Mouse (Mus musculus) neural tube, embryonic 11.5 days (tissue): ENCODE results near the gene Olfr48. TPM values are rescaled to one million over a fixed set of nuclear protein-coding genes. Genes with fewer than 3 reads are reported as not detected.

Source experiments
- ATAC-seq: fragments of 200-750 bp; cut with Nextera tagmentation; 2 replicates; pipeline ENCODE4 v1.8.0; 2017; ENCODE audit warnings: moderate number of reproducible peaks, mild to moderate bottlenecking, moderate TSS enrichment, moderate library complexity; ENCODE audit not compliant: insufficient read depth, low FRiP score, low TSS enrichment
- DNase-seq: peaks from one replicate; pipeline ENCODE4 v3.0.0-alpha.2; 2015; ENCODE audit warnings: low spot score
- H3K27ac ChIP-seq: fragments of 300-500 bp; sonication (generic); 2 replicates; pipeline ENCODE4 v1.5.1; 2014; ENCODE audit warnings: low read depth, mild to moderate bottlenecking, low read length
- H3K27me3 ChIP-seq: fragments of 300-500 bp; sonication (generic); 2 replicates; pipeline ENCODE4 v1.6.1; 2014; ENCODE audit warnings: mild to moderate bottlenecking, low read length, mixed read lengths; ENCODE audit not compliant: control insufficient read depth, insufficient read depth
- H3K36me3 ChIP-seq: fragments of 300-500 bp; sonication (generic); 2 replicates; pipeline ENCODE4 v1.6.1; 2014; ENCODE audit warnings: mild to moderate bottlenecking, low read length, moderate library complexity, mixed read lengths; ENCODE audit not compliant: control insufficient read depth, insufficient read depth
- H3K4me1 ChIP-seq: fragments of 300-500 bp; sonication (generic); 2 replicates; pipeline ENCODE4 v1.6.1; 2014; ENCODE audit warnings: low read length, mixed read lengths; ENCODE audit not compliant: control insufficient read depth, insufficient read depth
- H3K4me2 ChIP-seq: fragments of 300-500 bp; sonication (generic); 2 replicates; pipeline ENCODE4 v1.6.1; 2014; ENCODE audit warnings: low read depth, mild to moderate bottlenecking, moderate library complexity
- H3K4me3 ChIP-seq: fragments of 300-500 bp; sonication (generic); 2 replicates; pipeline ENCODE4 v1.5.1; 2014; ENCODE audit warnings: low read depth, low read length
- H3K9ac ChIP-seq: fragments of 300-500 bp; sonication (generic); 2 replicates; pipeline ENCODE4 v1.6.1; 2014; ENCODE audit warnings: mild to moderate bottlenecking, low read length
- H3K9me3 ChIP-seq: fragments of 300-500 bp; sonication (generic); 2 replicates; pipeline ENCODE4 v1.6.1; 2016; ENCODE audit warnings: low read length; ENCODE audit not compliant: control insufficient read depth
- WGBS: fragments of 180-500 bp; shearing (Covaris S2); extraction: QIAGEN DNeasy Blood & Tissue Kit; methylation state at CpG from one replicate; pipeline ENCODE4 v1.1.7; 2014; 5-methylcytosine and 5-hydroxymethylcytosine counted together
- polyA plus RNA-seq: library from polyadenylated mRNA; unstranded; fragments of >200 nt; fragmentation: Nextera tagmentation; extraction: Ambion mirVana; gene quantifications from 2 replicates; pipeline ENCODE4 v1.2.1, GENCODE M21; 2014

Gene Olfr48
- polyA plus RNA-seq = not detected in 2 replicates

- Histone ChIP-seq H3K36me3 (no peaks in the 10 kb centered on the region), H3K9ac (no peak within 1 kb of the TSS), H3K9me3 (no peaks in the 10 kb centered on the region), H3K27me3 (no peaks in the 10 kb centered on the region), H3K4me3 (no peak within 1 kb of the TSS), H3K4me1 (no peaks in the 10 kb centered on the region), H3K27ac (no peak within 1 kb of the TSS), H3K4me2 (no peak within 1 kb of the TSS)
- WGBS = 86% methylated on average over 5 of the region's 5 CpGs
- ATAC-seq (no peak), DNase-seq (no peak)
These were observed at the start of gene Olfr48 for GRCm38 (mm10) chr2:89848105-89848504. TSS of gene Olfr48 (minus strand) at chr2:89848205.

GRCm38 (mm10) chr2:89878137-89878536 lies 30.1 kb upstream of the Olfr48 start, which contains the start of gene Olfr1257:
TSS of gene Olfr1257 (plus strand) at chr2:89878437.
- Histone ChIP-seq H3K4me2 (no peak within 1 kb of the TSS), H3K9me3 (no peaks in the 10 kb centered on the region), H3K27me3 (no peaks in the 10 kb centered on the region), H3K4me1 (no peaks in the 10 kb centered on the region), H3K4me3 (no peak within 1 kb of the TSS), H3K9ac (no peak within 1 kb of the TSS), H3K36me3 (no peaks in the 10 kb centered on the region), H3K27ac (no peak within 1 kb of the TSS)
- no peak for ATAC-seq
- DNase-seq = no peak
- WGBS = 91% methylated on average over 1 of the region's 1 CpGs

GRCm38 (mm10) chr2:89849230-89849629 lies 1.2 kb upstream of the Olfr48 start:
- Histone ChIP-seq H3K4me3 (no peak overlapping the region), H3K9ac (no peak overlapping the region), H3K27ac (no peak overlapping the region), H3K4me2 (no peak overlapping the region), H3K4me1 (no peaks in the 10 kb centered on the region), H3K36me3 (no peaks in the 10 kb centered on the region), H3K9me3 (no peaks in the 10 kb centered on the region), H3K27me3 (no peaks in the 10 kb centered on the region)
- WGBS = 84% methylated on average over 1 of the region's 1 CpGs
- no peak for DNase-seq
- no peak for ATAC-seq

- WGBS = 46% methylated on average over 2 of the region's 2 CpGs
- no peak for ATAC-seq
These were observed 6.5 kb downstream of the Olfr48 start, which contains the start of gene Olfr1256 for GRCm38 (mm10) chr2:89841455-89841854. TSS of gene Olfr1256 (minus strand) at chr2:89841555.

GRCm38 (mm10) chr2:89820216-89820615 lies 27.8 kb downstream of the Olfr48 start:
- Histone ChIP-seq H3K4me3 (no peak overlapping the region), H3K27me3 (no peaks in the 10 kb centered on the region), H3K27ac (no peak overlapping the region), H3K36me3 (no peaks in the 10 kb centered on the region), H3K9me3 (no peaks in the 10 kb centered on the region), H3K9ac (no peak overlapping the region), H3K4me2 (no peak overlapping the region), H3K4me1 (no peaks in the 10 kb centered on the region)
- WGBS = 96% methylated on average over 1 of the region's 1 CpGs
- ATAC-seq (no peak), DNase-seq (no peak)

More at GRCm38 (mm10) chr2:89841455-89841854, 6.5 kb downstream of the Olfr48 start, which contains the start of gene Olfr1256:
- Histone ChIP-seq H3K4me3 (no peak within 1 kb of the TSS), H3K27ac (no peak within 1 kb of the TSS), H3K9ac (no peak within 1 kb of the TSS), H3K9me3 (no peaks in the 10 kb centered on the region), H3K27me3 (no peaks in the 10 kb centered on the region), H3K4me1 (no peaks in the 10 kb centered on the region), H3K4me2 (no peak within 1 kb of the TSS), H3K36me3 (no peaks in the 10 kb centered on the region)
- DNase-seq = no peak

- Histone ChIP-seq H3K9me3 (no peaks in the 10 kb centered on the region), H3K4me1 (no peaks in the 10 kb centered on the region), H3K4me2 (no peak within 1 kb of the TSS), H3K27me3 (no peaks in the 10 kb centered on the region), H3K9ac (no peak within 1 kb of the TSS), H3K36me3 (no peaks in the 10 kb centered on the region), H3K4me3 (no peak within 1 kb of the TSS), H3K27ac (no peak within 1 kb of the TSS)
- no peak for ATAC-seq
- 94% methylated on average over 3 of the region's 3 CpGs for WGBS
- no peak for DNase-seq
These were observed 36.3 kb downstream of the Olfr48 start, which contains the start of gene Olfr1255 for GRCm38 (mm10) chr2:89811751-89812150. TSS of gene Olfr1255 (plus strand) at chr2:89812051.

GRCm38 (mm10) chr2:89810751-89811150 lies 37.3 kb downstream of the Olfr48 start:
- H3K27ac ChIP-seq = no peak overlapping the region
- ATAC-seq (no peak), DNase-seq (no peak)
- H3K4me1 ChIP-seq = no peaks in the 10 kb centered on the region
- H3K9ac ChIP-seq = no peak overlapping the region
- H3K27me3 ChIP-seq = no peaks in the 10 kb centered on the region
- no peak overlapping the region for H3K4me3 ChIP-seq
- no peaks in the 10 kb centered on the region for H3K36me3 ChIP-seq
- no peak overlapping the region for H3K4me2 ChIP-seq
- 76% methylated on average over 2 of the region's 2 CpGs for WGBS
- no peaks in the 10 kb centered on the region for H3K9me3 ChIP-seq

- Histone ChIP-seq H3K36me3 (no peaks in the 10 kb centered on the region), H3K4me1 (no peaks in the 10 kb centered on the region), H3K4me2 (no peak overlapping the region), H3K4me3 (no peak overlapping the region), H3K9ac (no peak overlapping the region), H3K27me3 (no peaks in the 10 kb centered on the region), H3K27ac (no peak overlapping the region), H3K9me3 (no peaks in the 10 kb centered on the region)
- 93% methylated on average over 3 of the region's 3 CpGs for whole genome bisulfite sequencing
- DNase-seq (no peak), ATAC-seq (no peak)
These were observed 48.4 kb downstream of the Olfr48 start for GRCm38 (mm10) chr2:89799583-89799982.

- Histone ChIP-seq H3K4me1 (no peaks in the 10 kb centered on the region), H3K27ac (no peak within 1 kb of the TSS), H3K36me3 (no peaks in the 10 kb centered on the region), H3K9ac (no peak within 1 kb of the TSS), H3K27me3 (no peaks in the 10 kb centered on the region), H3K4me2 (no peak within 1 kb of the TSS), H3K9me3 (no peaks in the 10 kb centered on the region), H3K4me3 (no peak within 1 kb of the TSS)
- DNase-seq (no peak), ATAC-seq (no peak)
These were observed 54.5 kb downstream of the Olfr48 start, which contains the start of gene Olfr1254 for GRCm38 (mm10) chr2:89793519-89793918. TSS of gene Olfr1254 (minus strand) at chr2:89793619.
